Mouse (Mus musculus) adipocyte (in vitro differentiated cells): ENCODE measurements around the gene Kcnj9.

ENCODE experiments used
- DNase-seq: peaks from one replicate; pipeline ENCODE4 v3.0.0-alpha.2; 2016; ENCODE audit warnings: low spot score

Gene Kcnj9

DNA sequence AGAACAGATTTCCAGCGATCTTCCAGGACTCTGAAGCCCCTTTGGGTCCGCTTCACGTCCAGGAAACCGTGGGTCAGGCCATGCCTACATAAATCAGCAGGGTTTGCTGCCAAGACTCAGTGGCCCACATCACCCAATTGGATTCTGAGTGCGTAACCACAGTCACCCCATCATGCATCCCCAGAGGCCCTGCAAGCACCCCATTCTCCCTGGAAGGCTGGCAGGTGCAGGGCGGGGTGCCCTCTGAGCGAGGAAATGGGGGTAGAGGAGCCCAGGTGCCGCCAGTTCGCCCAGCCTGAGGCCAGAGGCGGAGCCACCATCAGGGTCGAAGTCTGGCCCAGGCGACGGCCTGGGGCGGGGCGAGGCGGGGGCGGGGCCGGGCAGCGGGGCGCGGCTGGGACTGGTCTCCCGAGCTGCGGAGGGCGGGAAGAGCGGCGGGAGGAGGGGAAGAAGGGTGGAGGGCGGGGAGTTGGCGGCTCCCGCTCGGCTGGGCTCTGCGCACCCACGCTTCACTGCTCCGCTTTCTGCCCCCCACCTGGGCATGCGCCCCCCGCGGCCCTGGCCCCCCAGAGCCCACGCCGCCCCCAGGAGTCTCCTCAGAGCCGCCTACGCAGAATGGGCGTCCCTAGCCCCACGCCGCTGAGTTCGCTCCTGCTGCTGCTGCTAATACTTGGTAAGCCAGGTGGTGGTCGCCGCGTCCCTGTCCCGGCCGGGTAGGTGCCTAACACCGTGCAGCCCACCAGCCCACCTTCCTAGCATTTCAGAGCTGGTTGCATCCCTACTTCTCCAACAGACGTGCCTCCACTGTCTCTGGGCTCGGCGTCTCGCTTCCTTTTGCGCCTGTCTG is 17.0 kb downstream of the Kcnj9 start:
- peak; percentile 84 for DNase-seq

- no peak for DNase-seq
These were observed 17.7 kb downstream of the Kcnj9 start for GRCm38 (mm10) chr1:172311248-172311906.

DNA sequence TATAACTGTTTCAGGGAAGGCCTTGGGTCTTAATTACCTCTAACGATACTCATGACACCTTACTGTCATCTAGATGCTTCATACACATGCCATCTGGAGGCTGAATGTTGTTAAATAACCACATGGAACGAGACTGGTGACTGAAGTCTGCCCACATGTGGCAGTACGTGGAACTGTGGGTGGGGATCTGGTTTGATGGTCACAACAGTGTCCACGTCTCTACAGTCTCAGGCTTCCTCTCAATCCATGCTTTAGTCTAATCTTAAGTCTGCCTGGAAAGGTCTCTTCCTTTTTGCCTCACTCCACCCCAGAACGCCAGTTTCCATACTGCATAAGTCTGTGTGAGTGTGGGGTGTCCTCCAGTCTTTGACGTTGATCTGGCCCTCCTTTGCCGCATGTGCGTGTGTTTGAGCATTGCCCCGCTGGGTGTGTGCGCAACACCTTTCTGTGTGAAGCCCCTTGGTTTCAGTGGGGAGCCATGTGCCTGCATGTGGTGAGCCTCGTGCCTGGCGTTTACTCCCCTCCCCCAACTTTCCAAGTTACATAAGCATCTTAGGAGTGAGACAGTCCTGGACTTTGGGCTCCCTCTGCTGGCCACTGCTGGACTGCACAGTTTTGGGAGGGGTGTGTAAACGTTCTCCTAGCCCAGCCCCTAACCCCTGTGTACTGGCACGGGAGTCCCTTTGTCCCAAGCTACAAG is 19.3 kb downstream of the Kcnj9 start:
- peak; percentile 98 for DNase-seq

- no peak for DNase-seq
These were observed 20.7 kb downstream of the Kcnj9 start for GRCm38 (mm10) chr1:172308409-172308808.

GRCm38 (mm10) chr1:172307936-172308335 is 21.2 kb downstream of the Kcnj9 start:
- no peak for DNase-seq

DNA sequence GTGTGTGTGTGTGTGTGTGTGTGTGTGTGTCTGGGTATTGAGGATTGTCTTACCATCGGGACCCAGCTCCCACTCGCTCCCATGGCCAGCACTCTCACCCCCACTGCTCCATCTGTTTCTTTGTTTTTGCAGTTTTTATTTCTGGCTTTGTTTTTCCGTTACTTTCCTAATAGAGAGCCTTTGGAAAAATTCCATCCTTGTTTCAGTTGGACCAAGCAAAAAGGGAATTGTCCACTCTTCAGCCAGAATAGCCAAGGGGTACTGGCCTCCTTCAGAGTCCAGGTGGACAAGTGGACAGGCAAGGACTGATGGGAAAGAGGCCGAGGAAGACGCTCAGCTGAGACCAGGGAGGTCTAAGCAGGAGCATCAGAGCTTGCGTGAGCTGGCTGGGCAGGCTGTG is 22.2 kb downstream of the Kcnj9 start:
- no peak for DNase-seq

- DNase-seq = no peak
These were observed 22.9 kb downstream of the Kcnj9 start for GRCm38 (mm10) chr1:172306196-172306595.

GRCm38 (mm10) chr1:172305635-172306034 is 23.5 kb downstream of the Kcnj9 start:
- DNase-seq = no peak

DNA sequence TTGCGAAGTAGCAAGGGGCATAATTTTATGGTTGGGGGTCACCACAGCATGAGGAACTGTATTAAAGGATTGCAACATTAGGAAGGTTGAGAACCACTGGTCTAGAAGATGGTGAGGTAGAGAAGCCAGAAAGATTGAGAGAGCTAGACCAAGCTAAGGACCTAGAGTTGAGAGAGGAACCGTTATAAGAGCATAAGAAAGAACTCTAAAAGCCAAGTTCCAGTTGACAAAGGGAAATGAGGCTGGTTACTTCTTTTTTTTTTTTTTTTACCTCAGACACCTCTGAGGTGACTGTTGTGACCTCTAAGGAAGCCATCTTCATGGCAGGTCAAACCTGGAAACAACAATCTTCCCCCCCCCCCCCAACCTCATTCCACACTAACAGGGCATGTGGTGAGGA is 24.0 kb downstream of the Kcnj9 start:
- no peak for DNase-seq

DNA sequence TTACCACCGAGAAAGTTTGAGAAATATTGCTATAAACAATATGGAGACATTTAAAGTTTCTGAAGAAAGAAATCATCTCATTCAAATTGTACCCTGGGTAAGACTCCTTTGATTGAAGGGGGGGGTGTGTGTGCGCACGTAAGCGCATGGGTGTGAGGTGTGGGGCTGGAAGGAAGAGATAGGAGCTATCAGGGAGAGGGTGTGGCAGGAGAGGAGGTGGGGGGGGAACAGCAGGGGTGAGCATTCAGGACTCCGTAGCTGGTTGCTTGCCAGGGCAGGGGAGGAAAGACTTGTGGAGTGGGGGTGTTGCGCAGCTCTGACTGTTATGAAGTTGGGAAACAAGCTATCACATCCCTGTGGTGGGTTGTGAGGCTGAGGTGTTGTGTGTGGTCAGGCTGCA is 24.7 kb downstream of the Kcnj9 start:
- no peak for DNase-seq

DNA sequence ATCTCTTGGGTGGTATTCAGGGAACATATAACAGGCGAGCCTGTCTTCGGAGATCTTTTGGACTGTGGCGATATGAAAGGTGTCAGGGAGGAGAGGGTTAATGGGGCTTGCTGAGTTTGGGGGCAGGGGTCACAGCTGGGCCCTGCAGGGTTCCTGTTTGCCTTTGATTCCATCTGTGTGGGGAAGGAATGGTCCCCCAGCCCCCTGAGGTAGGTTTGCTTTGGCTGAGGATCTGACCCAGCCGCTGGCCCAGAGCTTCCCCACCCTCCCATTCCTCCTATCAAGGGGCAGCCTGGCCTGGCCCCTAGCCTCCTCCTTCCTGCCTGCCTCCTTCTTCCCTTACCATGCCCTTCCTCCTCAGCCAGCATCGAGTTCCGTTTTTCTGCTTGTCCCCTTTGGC is 26.3 kb downstream of the Kcnj9 start:
- no peak for DNase-seq

DNA sequence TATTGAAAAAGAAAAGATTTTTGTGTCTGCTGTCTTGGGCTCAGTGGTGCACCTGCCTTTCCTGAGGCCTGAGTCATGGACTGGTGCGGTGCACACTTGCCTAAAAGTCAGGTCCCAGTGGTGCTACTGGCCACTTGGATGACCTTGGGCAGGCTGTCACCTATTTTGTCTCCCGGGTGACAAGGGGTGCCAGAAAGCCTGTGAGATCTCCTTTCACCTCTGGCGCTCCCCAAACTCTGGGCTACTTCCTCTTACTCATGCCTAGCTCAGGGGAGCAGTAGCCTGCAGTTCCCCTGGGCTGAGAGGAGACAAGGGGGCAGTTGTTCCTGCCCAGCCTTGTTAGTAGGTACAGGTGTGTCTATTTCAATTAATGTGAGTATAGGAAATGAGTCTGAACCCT is 26.8 kb downstream of the Kcnj9 start:
- no peak for DNase-seq

- no peak for DNase-seq
These were observed 27.9 kb downstream of the Kcnj9 start for GRCm38 (mm10) chr1:172301180-172301579.

DNA sequence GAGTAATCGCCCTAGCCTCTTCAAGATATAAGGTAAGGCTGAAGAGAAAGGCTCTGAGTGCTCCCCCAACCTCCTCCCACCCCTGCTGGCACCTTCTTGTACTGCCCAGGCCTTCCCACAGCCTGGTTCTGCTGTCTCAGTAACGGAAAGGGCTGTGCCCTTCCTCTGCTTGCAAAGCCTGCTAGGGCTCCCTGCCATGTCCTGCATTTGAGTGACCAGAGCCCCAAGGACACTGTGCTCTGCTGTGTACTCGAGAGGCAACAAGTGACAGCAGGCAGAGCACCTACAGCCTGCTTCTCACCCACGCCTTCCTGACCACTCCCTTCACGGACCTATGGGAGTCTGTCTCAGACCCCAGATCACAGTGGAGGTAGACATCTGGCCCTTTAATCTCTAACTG is 28.9 kb downstream of the Kcnj9 start:
- peak; percentile 46 for DNase-seq

- no peak for DNase-seq
These were observed 29.6 kb downstream of the Kcnj9 start for GRCm38 (mm10) chr1:172299528-172299927.

DNA sequence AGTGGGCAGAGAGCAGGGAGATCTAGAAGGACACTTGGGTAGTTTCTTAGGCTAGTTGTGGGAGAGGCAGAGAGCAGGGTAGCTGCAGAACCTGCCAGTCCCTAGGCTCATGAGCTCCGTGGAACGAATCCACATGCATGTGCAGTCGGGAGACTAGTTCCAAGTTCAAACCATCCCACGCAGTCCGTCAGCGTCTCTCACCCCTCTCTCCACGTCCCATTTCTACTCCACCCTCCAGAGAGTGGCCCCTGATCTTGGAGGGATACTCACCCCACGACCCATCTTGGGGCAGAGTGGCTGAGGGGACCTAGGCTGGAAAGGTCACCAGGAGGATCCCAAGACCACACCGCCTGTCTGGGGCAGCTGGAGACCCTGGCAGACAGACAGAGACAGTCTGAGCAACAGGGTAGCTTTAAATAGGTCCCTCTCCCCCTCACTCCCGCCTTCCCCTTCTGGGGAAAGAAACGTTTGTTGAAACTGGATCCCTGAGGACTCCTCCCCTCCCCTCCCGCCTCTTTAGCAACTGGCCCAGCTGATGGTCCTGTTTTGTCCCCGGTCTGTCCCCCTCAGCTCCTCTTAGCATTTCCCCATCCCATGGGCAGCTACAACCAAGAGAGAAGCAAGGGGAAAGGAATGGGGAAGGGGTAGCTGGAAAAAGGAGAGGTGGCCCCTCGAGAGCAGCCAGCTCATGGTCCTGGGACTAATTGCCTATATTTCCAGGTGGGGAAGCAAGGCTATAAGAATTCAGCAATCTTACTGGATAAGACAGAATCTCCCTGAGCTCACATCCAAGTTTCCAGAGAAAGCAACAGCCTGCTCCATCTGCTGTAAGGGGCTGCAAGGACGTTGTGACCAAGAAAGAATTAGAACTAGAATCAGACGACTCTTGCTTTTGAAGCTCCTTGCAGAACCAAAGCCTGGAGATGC is 31.2 kb downstream of the Kcnj9 start, which contains the start of gene Atp1a2:
Gene Atp1a2, minus strand, starts transcription at position 454 of the 927 bp plus-strand sequence.
- DNase-seq = peak; percentile 73

DNA sequence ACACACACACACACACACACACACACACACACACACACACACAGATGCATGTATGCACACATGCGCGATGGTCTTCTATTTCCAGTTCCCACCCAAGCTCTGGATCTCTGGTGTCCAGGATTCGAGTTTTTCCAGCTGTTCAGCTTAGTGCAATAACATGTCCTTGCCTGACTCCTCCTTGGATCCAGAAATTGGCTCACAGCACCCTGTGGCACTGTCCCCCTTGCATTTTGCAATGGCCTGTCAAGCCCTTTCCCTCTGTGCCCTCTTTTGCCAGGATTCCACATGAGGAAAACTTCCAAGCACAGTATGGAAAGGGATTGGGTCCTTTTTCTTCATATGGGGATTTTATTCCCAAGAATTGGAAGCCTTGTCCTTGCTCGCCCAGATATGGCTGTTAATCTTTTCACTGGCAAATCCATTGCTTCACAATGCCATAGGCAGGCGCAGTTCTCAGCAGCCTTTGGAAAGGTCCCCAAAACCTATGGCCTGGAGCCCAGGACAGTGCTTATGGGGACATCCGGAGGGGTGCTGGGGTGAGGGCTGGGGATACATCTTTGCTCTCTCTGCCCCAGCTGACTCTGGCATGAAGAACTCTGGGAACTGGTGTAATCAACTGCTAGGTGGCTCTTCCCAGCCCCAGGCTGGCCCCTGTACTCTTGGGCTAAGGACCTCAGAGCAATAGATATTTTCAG is 32.2 kb downstream of the Kcnj9 start:
- peak; percentile 93 for DNase-seq

- DNase-seq = no peak
These were observed 33.3 kb downstream of the Kcnj9 start for GRCm38 (mm10) chr1:172295751-172296197.

- DNase-seq = no peak
These were observed 35.7 kb downstream of the Kcnj9 start for GRCm38 (mm10) chr1:172293449-172293848.

GRCm38 (mm10) chr1:172292880-172293279 is 36.2 kb downstream of the Kcnj9 start:
- DNase-seq = no peak

- no peak for DNase-seq
These were observed 39.5 kb downstream of the Kcnj9 start for GRCm38 (mm10) chr1:172289617-172289946.
